Mouse (Mus musculus): ENCODE data around the gene Gfer. TPM values are rescaled to one million over a fixed set of nuclear protein-coding genes. Genes with fewer than 3 reads are reported as not detected.
"Not testable (repeated sequence)": the region's sequence is repeated elsewhere in the genome, so short reads cannot be mapped to it uniquely, and the experiment has no call there.

Gene Gfer
- total RNA-seq, 2 experiments from 2014 or later: 31.9 to 33.9 TPM

DNA sequence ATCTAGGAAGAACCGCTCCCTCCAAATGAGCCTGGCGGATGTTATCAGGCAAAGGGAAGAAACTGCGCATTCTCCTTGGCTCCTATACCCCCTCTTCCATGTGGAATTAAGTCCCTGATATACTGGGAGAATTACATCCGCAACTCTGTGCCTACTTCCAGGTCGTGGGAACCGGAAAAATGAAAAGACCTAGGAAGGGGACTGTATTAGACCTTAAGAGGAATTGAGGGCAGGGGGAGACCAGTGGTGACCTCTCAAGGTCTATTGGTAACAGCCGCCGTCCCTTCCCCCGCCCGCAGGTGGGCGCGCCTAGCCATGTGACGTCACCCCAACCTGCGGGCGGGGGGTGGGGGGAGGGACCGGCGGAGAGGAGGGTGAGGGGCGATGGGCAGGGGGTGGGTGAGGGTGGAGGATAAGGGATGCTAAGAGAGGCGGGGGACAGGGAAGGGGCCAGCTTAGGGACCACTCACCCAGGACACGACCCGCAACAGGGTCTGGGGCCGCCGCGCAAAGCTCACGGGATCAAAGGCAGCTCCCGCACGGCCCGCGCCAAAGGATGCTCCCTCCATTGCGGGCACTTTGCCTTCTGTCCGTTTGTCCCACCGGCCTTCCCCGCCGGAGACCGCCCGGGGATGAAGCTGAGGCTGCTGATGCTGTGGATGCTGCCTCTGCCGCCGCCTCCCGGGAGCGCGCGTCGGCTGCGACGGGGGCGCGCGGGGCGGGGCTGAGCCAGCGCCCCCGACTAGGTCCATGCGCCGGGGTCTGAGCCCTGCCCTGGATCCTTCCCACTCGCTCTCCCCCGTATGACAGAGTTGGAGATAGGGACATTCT is 6.5 kb downstream of the Gfer start, which contains the start of gene Syngr3:
Gene Syngr3 (minus strand): TSS at position 705 of the 831 bp plus-strand sequence.
- DNase-seq (ENCODE audit: low spot score in 2 of 2): peak in 1 of 2 experiments; percentile 30

DNA sequence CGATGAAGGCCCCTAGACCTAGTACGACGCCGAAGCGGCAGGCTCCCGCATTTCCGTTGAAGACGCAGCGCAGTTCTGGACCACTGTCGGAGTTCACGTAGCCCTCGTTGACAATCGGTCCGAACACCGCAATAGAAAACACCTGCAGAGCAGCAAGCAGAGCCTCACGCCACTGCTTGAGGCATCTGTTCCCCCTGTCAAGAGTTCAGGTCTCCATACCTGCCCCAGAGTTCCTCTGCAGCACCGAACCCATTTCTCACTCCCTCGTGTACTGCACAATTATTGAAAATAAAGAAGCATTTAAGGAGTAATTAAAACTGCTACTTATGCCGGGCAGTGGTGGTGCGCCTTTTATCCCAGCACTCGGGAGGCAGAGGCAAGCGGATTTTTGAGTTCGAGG is 8.4 kb downstream of the Gfer start:
- no peak for DNase-seq (ENCODE audit: low spot score in 2 of 2)

DNA sequence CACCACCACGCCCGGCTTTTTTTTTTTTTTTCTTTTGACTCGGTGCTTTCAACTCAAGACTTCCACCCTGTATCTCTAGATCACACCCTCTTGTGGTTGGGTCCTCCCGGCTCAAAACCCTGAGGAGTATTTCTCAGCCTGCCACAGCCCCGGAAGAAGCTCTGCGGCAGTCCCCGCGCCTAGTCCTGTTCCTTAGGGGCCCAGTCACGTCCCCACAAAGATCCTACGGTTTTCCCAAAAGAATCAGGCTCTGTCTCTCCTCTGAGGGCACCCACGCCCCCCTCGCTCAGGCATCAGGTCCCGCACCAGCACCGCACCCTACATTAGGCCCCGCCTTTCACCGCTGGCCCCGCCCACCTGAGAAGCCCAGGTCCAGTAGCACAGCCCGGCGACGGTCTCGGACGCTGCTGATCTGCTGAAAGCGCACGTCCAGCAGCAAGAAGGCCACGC is 8.8 kb downstream of the Gfer start:
- DNase-seq (ENCODE audit: low spot score in 2 of 2): peak; percentile 55 to 64

DNA sequence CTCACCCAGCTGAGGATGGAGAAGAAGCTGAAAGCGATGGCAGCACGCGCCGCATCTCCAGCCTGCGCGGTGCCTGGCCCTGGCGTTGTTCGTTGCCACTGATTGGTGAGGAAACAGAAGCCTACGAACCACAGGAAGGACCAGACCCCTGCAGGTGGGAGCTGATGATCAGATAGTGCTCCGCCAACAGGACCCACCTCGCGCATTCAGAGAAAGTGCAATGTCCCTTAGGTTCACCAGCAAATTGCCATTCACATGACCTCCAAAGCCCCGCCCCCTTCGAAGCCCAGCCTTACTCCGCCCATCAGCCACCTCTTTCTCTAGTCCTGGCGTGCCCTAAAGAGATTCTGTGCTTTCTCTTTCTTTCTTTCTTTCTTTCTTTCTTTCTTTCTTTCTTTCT is 9.4 kb downstream of the Gfer start:
- DNase-seq (ENCODE audit: low spot score in 2 of 2): no peak

DNA sequence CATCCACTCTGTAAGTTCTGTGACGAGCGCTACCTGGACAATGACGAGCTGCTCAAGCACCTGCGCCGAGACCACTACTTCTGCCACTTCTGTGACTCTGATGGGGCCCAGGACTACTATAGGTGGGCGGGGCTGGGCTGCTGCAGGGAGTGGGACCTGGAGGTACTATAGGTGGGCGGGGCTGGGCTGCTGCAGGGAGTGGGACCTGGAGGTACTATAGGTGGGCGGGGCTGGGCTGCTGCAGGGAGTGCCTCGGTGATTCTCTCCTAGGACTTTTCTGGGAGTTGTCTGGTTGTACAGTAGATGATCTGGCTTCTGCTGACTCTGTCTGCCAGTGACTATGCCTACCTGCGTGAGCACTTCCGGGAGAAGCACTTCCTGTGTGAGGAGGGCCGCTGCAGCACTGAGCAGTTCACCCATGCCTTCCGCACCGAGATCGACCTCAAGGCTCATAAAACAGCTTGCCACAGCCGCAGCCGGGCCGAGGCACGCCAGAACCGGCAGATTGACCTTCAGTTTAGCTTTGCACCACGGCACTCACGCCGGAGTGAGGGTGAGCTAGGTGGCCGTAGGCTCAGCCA is 18.4 kb downstream of the Gfer start:
- no peak for DNase-seq (ENCODE audit: low spot score in 2 of 2)

DNA sequence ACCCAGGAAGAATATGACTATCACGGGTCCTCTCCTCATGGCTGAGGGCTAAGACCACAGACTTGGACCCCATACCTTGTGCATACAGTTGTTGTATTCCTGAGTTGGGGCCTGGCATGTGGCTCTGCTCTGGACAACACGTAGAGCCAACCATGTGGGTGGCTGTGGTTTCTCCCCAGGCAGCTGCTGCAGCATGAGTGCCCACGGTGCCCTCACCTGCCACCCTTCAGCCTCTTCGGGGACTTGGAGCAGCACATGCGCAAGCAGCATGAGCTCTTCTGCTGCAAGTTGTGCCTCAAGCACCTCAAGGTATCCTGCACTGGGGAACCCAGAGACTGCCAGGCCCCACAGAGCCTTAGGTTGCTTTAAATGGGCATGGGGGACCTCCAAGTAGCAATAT is 19.1 kb downstream of the Gfer start:
- DNase-seq (ENCODE audit: low spot score in 2 of 2): no peak

DNA sequence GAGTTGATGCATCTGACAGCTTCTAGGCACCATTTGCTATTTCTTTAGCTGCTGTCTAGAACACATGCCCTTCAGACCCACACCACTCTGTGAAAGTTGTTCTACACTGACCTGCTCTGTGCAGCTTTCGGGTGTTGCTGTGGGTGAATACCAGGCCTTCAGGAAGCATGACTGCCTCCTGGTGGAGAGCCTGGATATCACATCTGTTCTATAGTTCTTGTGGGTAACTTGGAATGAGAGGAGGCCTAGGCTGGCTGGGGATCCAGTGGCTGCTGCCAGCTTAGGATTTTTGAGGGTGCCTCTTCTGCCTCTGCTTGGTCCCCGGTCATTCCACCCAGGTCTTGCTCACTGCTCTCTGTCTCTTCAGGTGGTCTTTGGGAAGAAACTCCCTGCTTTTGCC is 19.8 kb downstream of the Gfer start:
- DNase-seq (ENCODE audit: low spot score in 2 of 2): peak in 1 of 2 experiments; percentile 52

DNA sequence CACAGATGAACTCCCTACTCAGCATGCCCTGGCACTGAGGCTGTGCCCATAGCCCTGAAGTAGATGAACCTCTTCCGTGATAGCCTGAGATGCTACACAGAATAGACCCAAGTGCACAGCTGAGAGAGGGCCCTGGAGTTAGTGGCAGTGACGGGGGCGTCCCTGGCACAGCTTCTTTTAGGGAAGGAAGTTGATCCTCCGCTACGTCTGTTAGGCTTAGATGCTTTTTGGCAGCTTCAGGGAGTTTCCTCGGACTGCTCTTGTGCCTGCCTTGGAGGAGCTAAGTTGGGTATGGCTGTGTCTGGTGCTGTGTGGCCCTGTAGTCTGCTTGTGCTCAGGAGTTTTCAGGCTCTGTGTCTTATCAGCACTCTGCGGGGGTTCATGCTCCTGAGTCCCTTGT is 21.7 kb downstream of the Gfer start:
- no peak for DNase-seq (ENCODE audit: low spot score in 2 of 2)

DNA sequence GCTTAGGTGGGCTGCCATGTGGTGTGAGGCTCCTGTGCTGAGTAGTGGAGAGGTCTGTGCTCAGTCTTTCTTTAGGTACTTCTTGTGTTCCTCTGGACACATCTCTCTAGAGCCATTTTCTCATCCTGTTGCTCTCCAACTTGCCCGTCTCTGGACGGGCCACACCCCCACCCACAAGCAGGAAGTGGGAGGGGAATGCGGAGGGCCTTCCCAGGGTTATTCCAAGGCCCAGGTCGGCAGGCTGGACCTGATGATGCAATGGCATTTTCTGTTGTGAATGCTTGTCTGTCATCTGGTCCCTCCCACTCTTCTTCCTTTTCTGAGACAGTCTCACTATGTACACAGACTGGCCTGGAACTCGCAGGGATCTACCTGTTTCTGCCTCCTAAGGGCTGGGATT is 23.8 kb downstream of the Gfer start:
- peak; percentile 40 to 48 for DNase-seq (ENCODE audit: low spot score in 2 of 2)

DNA sequence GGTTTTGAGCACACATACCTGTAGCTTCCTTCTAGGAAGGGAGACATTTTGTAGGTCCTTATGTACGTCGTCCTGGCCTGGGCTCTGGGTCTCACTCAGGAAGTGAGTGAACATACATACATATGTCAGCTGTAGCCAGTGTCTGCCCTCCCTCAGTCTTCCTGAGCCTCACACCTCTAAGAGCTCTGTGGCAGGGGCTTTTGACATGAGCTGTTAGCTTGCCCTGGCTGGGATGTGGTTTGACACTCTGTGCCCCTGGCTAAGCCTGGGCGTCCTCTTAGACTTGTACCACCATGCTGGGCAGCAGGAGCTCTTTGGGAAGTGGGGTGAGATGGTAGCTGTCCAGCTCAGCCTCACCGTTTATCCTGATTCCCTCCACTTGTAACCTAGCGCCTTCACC is 24.6 kb downstream of the Gfer start:
- DNase-seq (ENCODE audit: low spot score in 2 of 2): no peak

DNA sequence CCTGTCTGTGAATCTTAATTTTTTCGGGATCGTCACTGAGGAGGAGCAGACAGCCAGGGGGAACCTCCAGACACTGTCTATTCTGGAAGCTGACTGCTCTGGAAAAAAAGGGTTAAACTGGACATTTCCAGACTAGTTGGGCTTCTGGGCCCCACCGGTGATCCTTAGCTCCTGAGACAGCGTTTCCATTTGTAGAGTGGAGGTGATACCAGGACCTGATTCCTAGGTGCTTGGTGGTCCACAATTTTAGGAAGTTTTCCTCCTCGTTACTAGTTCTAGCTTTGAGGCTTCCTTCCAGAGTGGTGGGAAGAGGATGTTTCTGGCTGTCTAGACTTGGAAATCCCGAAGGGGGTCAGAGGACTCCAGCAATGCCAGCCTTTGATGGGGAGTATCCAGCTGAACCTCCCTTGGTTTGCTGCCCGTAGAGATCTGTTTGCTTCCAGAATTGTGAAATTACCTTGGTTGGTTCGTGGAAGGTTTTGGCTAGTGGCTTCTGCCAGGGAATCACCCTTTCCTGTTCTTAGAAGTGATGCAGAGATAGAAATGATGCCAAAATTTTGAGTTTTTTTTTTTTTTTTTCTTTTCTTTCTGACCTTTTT is 25.6 kb downstream of the Gfer start:
- DNase-seq (ENCODE audit: low spot score in 2 of 2): no peak

DNA sequence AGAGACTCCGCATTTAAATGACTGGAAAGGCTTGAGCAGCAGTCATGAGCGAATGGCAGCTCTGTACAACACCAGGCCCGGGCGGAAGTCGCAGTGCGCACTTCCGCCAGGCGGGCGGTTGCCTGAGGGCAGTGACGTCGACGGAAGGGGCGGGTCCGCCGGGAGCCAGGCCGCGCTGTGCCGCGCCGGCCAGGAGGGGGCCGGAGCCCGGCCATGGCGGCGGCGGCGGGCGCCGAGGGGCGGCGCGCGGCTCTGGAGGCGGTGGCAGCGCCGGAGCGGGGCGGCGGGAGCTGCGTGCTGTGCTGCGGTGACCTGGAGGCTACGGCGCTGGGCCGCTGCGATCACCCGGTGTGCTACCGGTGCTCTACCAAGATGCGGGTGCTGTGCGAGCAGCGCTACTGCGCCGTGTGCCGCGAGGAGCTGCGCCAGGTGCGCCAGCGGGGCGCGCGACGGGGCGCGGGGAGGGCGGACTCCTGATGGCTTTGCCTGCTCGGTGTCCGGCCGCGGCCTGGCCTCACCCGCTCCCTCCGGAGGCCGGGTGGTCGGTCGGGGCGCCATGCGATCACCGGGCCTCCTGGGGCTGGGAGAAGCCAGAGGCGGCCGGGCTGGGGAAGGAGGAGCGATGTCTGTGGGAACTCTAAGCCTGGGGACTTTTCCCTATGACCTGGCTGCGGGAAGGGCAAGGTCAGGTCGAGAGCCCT is 26.3 kb downstream of the Gfer start, which contains the start of gene Zfp598:
Gene Zfp598 (plus strand): TSS at position 143 of the 701 bp plus-strand sequence.
- peak; percentile 97 for DNase-seq (ENCODE audit: low spot score in 2 of 2)

DNA sequence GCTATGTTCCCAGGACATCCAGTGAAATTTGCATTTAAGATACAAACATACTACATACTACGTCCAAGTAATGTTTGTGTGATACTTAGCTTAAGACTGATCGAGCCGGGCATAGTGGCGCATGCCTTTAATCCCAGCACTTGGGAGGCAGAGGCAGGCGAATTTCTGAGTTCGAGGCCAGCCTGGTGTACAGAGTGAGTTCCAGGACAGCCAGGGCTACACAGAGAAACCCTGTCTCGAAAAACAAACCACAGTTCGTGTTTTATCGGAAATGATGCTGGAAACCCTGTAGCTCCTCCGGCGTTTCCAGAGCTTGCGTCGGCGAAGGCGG is 26.8 kb downstream of the Gfer start:
- DNase-seq (ENCODE audit: low spot score in 2 of 2): not testable (repeated sequence)

DNA sequence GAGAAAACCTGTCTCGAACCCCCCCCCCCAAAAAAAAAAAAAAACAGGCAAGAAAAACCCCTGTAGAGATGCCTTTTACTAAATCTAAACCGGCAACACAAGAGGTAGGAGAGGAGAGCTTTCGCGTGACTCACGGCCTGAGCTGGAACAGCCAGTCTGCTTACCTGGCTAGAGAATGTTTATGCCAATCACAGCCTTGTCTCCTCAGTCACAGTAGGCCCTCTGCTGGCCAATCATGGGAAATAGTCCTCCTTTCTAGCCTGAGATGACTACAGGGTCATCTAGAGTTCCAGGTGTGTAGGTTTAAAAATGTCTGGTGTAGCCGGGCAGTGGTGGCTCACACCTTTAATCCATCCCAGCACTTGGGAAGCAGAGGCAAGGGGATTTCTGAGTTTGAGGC is 28.5 kb downstream of the Gfer start:
- peak; percentile 37 to 52 for DNase-seq (ENCODE audit: low spot score in 2 of 2)

DNA sequence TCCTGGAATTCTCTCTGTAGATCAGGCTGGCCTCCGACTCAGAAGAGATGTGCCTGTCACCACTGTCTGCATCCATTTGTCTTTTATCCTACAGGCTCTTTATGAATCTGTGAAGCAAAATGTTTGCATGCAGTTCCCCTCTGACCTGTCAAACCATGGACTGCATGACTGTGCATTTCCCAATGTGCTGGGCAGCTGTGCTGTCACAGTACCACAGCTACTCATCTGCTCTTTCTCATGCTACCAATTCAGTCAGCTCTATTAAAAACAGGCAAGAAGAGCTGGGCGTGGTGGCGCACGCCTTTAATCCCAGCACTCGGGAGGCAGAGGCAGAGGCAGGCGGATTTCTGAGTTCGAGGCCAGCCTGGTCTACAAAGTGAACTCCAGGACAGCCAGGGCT is 28.9 kb downstream of the Gfer start:
- not testable (repeated sequence) for DNase-seq (ENCODE audit: low spot score in 2 of 2)

DNA sequence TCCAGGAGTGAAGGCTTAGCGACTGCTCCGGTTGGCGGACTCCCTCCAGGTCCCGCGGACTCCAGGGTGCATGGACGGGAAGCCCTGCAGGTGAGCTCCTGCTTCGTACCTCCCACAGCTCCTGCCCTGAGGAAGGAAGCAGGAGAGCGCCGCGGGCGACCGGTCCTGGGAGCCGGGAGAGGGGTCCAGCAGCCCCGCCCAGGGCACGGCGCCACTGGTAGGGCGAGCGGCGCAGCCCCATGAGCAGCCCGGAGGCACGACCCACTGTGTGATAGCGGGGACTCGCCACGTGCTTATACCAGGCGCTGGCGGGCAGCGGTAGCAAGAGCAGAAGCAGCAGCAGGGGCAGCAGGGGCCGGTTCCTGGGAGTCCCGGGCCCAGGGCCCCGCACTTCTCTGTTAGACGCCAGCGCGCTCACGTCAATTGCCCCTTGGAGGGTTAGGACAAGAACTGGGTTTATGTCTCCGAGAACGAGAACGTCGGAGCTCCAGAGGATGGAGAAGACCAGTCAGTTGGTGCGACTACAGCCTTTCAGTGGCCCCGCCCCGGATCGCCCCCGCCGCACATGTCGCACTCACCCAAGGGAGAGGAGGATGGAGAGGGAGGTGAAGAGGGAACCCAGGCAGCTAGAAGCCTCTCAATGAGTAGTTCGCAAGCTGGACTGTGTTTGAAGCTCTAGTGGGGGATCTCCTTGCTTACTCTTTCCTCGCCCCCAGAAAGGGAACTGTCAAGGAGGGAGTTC is 37.8 kb downstream of the Gfer start, which contains the start of gene Npw:
Gene Npw (minus strand): TSS at position 441 of the 742 bp plus-strand sequence.
- DNase-seq (ENCODE audit: low spot score in 2 of 2): no peak

DNA sequence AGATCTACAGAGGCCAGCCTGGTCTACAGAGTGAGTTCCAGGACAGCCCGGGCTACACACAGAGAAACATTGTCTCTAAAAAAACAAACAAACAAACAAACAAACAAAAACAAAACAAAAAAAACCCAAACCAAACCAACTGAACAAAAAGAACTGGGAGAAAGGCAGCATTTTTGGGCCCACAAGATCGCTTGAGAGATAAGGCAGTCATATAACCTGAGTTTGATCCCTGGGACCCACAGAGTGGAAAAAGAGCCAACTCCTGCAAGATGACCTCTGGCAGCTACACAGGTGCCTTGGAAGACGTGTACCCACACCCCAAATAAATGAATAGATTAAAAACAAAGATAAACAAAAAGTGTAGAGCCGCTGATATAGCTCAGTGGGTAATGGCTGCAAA is 41.0 kb downstream of the Gfer start:
- no peak for DNase-seq (ENCODE audit: low spot score in 2 of 2)

DNA sequence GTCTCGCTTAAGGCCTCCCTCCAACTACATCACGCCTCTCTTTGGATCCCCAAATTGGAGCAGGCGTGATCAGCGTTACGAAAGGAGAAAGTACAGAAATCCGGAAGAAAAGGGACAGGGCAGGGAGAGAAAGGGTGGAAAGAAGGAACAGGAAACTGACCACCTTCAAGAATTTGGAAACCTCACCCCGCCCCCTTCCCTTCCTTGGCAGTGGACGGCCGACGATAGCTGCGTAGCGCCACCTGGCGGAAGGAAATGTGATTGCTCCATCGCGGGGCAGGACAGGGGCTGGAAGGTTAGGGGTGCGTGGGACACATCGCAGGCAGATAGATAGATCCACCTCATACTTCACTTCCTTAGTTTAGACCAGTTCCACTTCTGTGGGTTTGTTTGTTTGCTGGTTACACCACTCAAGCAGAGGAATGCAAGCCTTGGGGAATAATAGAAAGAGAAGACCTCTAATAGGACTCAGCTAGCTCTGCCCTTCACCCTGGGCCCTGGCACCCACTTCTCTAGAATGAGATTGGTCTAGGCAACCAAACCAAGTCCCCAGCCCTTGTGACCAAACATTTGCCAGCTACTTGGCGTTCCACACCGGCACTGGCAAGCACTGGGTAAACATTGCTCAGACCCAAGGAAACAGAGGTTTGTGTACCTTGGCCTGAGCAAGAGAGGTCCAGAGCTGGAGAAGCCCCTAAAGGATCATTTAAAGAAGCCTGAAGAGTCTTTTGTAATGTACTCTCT is 41.8 kb downstream of the Gfer start:
- DNase-seq (ENCODE audit: low spot score in 2 of 2): peak; percentile 69 to 77

DNA sequence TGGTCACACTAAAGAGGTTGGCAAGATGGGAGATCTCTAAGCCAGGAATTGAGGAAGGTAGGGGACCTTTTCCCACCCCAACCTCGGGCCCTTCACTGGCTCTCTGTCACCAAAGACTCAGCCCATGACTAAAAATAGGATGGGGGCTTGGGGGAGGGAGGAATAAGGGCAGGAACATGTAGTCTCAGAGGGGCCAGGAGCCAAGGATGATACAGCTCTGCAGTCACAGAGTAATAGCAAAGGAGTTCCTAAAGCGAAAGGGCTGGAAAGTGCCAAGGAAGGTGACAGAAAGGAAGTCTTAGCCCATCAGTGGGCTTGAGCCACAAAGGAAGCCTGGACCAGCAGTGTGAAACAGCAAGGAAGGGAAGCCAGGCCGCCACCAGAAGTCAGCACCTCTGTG is 44.1 kb downstream of the Gfer start:
- no peak for DNase-seq (ENCODE audit: low spot score in 2 of 2)

DNA sequence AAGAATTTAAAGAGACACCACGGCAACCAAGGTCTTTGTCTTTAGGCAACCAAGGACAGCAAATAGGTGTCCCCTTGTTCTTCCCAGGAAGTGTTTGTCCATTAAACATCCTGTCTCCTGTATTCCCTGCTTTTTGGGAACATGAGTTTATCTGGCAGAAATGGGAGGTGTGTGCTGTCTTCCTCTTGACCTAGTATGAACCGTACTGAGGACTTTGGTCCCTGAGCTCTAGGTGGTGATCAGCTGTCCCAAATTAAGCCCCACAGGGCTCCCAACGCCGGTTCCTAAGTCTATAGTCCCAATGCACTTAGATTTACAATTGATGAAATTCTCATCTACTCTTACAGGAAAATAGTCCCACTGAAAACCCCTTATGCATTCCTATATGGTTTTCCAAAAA is 45.2 kb downstream of the Gfer start:
- no peak for DNase-seq (ENCODE audit: low spot score in 2 of 2)

Measured in adrenal gland, adult 18-20 months (tissue).